In the genomic region with DNA sequence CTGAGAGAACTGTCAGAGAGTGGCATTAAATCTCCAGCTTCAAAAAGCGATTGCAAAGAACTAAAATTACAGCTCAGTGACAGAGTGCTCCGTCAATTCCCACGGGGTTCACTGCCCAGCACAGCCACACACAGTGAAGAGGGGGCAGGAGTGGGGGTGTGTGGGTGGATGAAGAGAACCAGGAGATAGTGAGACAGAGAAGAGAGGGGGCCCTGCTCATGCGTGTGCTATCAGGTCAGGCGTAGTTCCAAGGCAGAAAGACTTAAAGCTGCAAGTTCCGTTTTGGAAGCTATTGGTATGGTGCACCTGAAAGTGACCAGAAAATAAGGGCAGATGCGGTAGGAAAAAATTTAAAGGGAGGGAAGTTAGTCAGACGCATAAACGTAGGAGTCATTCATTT, we compare ENCODE assay signal across 8 mouse cellular contexts. TPM values are rescaled to one million over a fixed set of nuclear protein-coding genes. Genes with fewer than 3 reads are reported as not detected.
A peak's percentile ranks its signal among the peaks of the same experiment; 100 is the strongest.
DNase-seq lines count a peak whose midpoint lies in the region; ATAC-seq and TF ChIP-seq lines count a peak whose summit lies in the region.

No protein-coding gene starts in this region.

- H3K4me3 ChIP-seq in kidney, adult 2 months (ENCODE audit: insufficient read depth, low read depth, low read length) = peak overlapping the region; percentile 33
- H3K4me3 ChIP-seq in embryonic facial prominence, embryonic 10.5 days = peak overlapping the region; percentile 96
- peak overlapping the region; percentile 95 for H3K4me3 ChIP-seq in intestine, embryonic 16.5 days (ENCODE audit: low read length)
- H3K4me3 ChIP-seq in myocyte = peak overlapping the region; percentile 60

- H3K9me3 ChIP-seq in embryonic facial prominence, embryonic 10.5 days = no peaks in the 10 kb centered on the region
- no peaks in the 10 kb centered on the region for H3K9me3 ChIP-seq in intestine, embryonic 16.5 days (ENCODE audit: control insufficient read depth, low read length)

- no peak for TF ChIP-seq CTCF in kidney, adult 2 months (conservative IDR thresholded peaks at IDR 0.05; ENCODE audit: insufficient read depth, insufficient read length, low read depth, low read length)

- peak overlapping the region; percentile 66 for H3ac ChIP-seq in myocyte (ENCODE audit: control insufficient read depth, insufficient read length)

- no peak overlapping the region for H3K27ac ChIP-seq in kidney, adult 2 months (ENCODE audit: insufficient read depth, low read depth, low read length)
- H3K27ac ChIP-seq in embryonic facial prominence, embryonic 10.5 days (replicated peaks) = no peak overlapping the region
- H3K27ac ChIP-seq in intestine, embryonic 16.5 days (ENCODE audit: low read length) = no peak overlapping the region

- no peaks in the 10 kb centered on the region for H3K27me3 ChIP-seq in kidney, adult 2 months (replicated peaks; ENCODE audit: control insufficient read depth, insufficient read depth, low read length)
- peaks cover 15% of the 10 kb centered on the region for H3K27me3 ChIP-seq in embryonic facial prominence, embryonic 10.5 days (replicated peaks; ENCODE audit: low read depth, poor library complexity, severe bottlenecking)
- H3K27me3 ChIP-seq in intestine, embryonic 16.5 days (replicated peaks; ENCODE audit: control insufficient read depth, insufficient read depth, low read length) = no peaks in the 10 kb centered on the region
- H3K27me3 ChIP-seq in myocyte (ENCODE audit: control insufficient read depth, insufficient read depth, insufficient read length) = no peaks in the 10 kb centered on the region

- DNase-seq in kidney, adult 2 months = no peak
- no peak for DNase-seq in kidney, postnatal 25 days
- peak; percentile 13 for DNase-seq in embryonic facial prominence, embryonic 10.5 days (ENCODE audit: low spot score)
- DNase-seq in ovary, postnatal 10 days (ENCODE audit: low spot score) = no peak
- DNase-seq in left cerebral cortex, postnatal 25 days (ENCODE audit: low spot score in 2 of 2) = no peak
- DNase-seq in layer of hippocampus, postnatal 36 days = no peak

- H3K36me3 ChIP-seq in kidney, adult 2 months (ENCODE audit: control insufficient read depth, insufficient read depth, low read length) = no peaks in the 10 kb centered on the region
- H3K36me3 ChIP-seq in embryonic facial prominence, embryonic 10.5 days (replicated peaks) = no peaks in the 10 kb centered on the region
- no peaks in the 10 kb centered on the region for H3K36me3 ChIP-seq in intestine, embryonic 16.5 days (ENCODE audit: control insufficient read depth, insufficient read depth, low read length)
- H3K36me3 ChIP-seq in myocyte (ENCODE audit: control insufficient read depth, insufficient read depth) = no peaks in the 10 kb centered on the region

- 18% methylated on average over 9 of the region's 9 CpGs for WGBS in kidney, adult 2 months
- WGBS in embryonic facial prominence, embryonic 10.5 days = 57% methylated on average over 9 of the region's 9 CpGs
- WGBS in intestine, embryonic 16.5 days = 44% methylated on average over 9 of the region's 9 CpGs

- no peak for ATAC-seq in intestine, embryonic 16.5 days

- intact Hi-C loops in left cerebral cortex, postnatal 25 days (cut with DNase I) = no loop called here

- H3K79me2 ChIP-seq in myocyte (ENCODE audit: control insufficient read depth, insufficient read depth) = peaks cover 22% of the 10 kb centered on the region

- TF ChIP-seq POLR2A in kidney, adult 2 months (IDR thresholded peaks at IDR 0.05; ENCODE audit: low read depth, low read length) = no peak
- no peak for TF ChIP-seq POLR2A in myocyte (IDR thresholded peaks at IDR 0.05; ENCODE audit: insufficient read length, low read depth)

- peaks cover 14% of the 10 kb centered on the region; the same call in 1 of the 2 replicates for H3K4me1 ChIP-seq in kidney, adult 2 months (ENCODE audit: control insufficient read depth, insufficient read depth, low read length)
- H3K4me1 ChIP-seq in embryonic facial prominence, embryonic 10.5 days = peaks cover 22% of the 10 kb centered on the region
- H3K4me1 ChIP-seq in intestine, embryonic 16.5 days (ENCODE audit: control insufficient read depth, insufficient read depth, low read length) = peaks cover 12% of the 10 kb centered on the region

- peak overlapping the region; percentile 56; the same call in 1 of the 2 replicates for H3K9ac ChIP-seq in intestine, embryonic 16.5 days (ENCODE audit: low read depth, low read length)

- H3K4me2 ChIP-seq in intestine, embryonic 16.5 days (ENCODE audit: low read depth, low read length) = peak overlapping the region; percentile 84
- H3K4me2 ChIP-seq in myocyte (ENCODE audit: low read depth) = peak overlapping the region; percentile 76

TF ChIP-seq in myocyte, 11 proteins besides CTCF, POLR2A, EP300 and RAD21:
- TF ChIP-seq POLR2AphosphoS2 (IDR thresholded peaks at IDR 0.05; ENCODE audit: insufficient read length, low read depth) (no peak), CEBPB (IDR thresholded peaks at IDR 0.05; ENCODE audit: insufficient read depth, poor library complexity, severe bottlenecking) (no peak), TCF12 (IDR thresholded peaks at IDR 0.05; ENCODE audit: insufficient read depth, poor library complexity, severe bottlenecking) (no peak), MAX (IDR thresholded peaks at IDR 0.05; ENCODE audit: low read depth) (no peak), MYOG (IDR thresholded peaks at IDR 0.05; ENCODE audit: control insufficient read depth in 1 of 3, insufficient read depth in 1 of 3, insufficient read length in 2 of 3, low read depth in 2 of 3) (no peak), SRF (IDR thresholded peaks at IDR 0.05; ENCODE audit: control insufficient read depth, insufficient read length, low read depth) (no peak), REST (IDR thresholded peaks at IDR 0.05; ENCODE audit: insufficient read depth, insufficient read length) (no peak), E2F4 (IDR thresholded peaks at IDR 0.05; ENCODE audit: insufficient read depth) (no peak)

RNA-seq across cellular contexts. Expression of a gene that starts 1.7 kb away (rescaled TPM):
- polyA plus RNA-seq in kidney, adult 2 months (2012; rRNA removed) = 15.7 and 17.5 TPM in 2 replicates
- 7.8 and 8.7 TPM in 2 replicates for polyA plus RNA-seq in embryonic facial prominence, embryonic 10.5 days (2016; fragmentation: Nextera tagmentation; extraction: Ambion mirVana)
- 19.8 and 21.5 TPM in 2 replicates for polyA plus RNA-seq in intestine, embryonic 16.5 days (2015; fragmentation: Nextera tagmentation; extraction: Ambion mirVana)
- polyA plus RNA-seq in myocyte (2012; fragmentation: generic; extraction: Trizol) = 3.6 TPM
- 10 to 100 TPM; 13.1 to 14.5 TPM for total RNA-seq in left cerebral cortex, postnatal 25 days (2021)
- total RNA-seq in layer of hippocampus, postnatal 36 days (2021) = 10 to 100 TPM; 16.4 to 16.9 TPM

RNA-seq across cellular contexts. Expression of a gene that starts 29.9 kb away (rescaled TPM):
- polyA plus RNA-seq in kidney, adult 2 months (2012; rRNA removed) = not detected in 2 replicates
- polyA plus RNA-seq in embryonic facial prominence, embryonic 10.5 days (2016; fragmentation: Nextera tagmentation; extraction: Ambion mirVana) = not detected in 2 replicates
- not detected in 2 replicates for polyA plus RNA-seq in intestine, embryonic 16.5 days (2015; fragmentation: Nextera tagmentation; extraction: Ambion mirVana)
- polyA plus RNA-seq in myocyte (2012; fragmentation: generic; extraction: Trizol) = not detected
- not detected for total RNA-seq in left cerebral cortex, postnatal 25 days (2021)
- 1 to 10 TPM in 1 of 2 experiments, not detected in 1; 1.5 TPM for total RNA-seq in layer of hippocampus, postnatal 36 days (2021)

RNA-seq across cellular contexts. Expression of a gene that starts 48.5 kb away (rescaled TPM):
- polyA plus RNA-seq in kidney, adult 2 months (2012; rRNA removed) = 27.5 and 27.8 TPM in 2 replicates
- 80.7 and 87.8 TPM in 2 replicates for polyA plus RNA-seq in embryonic facial prominence, embryonic 10.5 days (2016; fragmentation: Nextera tagmentation; extraction: Ambion mirVana)
- polyA plus RNA-seq in intestine, embryonic 16.5 days (2015; fragmentation: Nextera tagmentation; extraction: Ambion mirVana) = 81.3 TPM in 2 replicates
- polyA plus RNA-seq in myocyte (2012; fragmentation: generic; extraction: Trizol) = 11.5 TPM
- total RNA-seq in left cerebral cortex, postnatal 25 days (2021) = 10 to 100 TPM; 61.6 to 62.4 TPM
- total RNA-seq in layer of hippocampus, postnatal 36 days (2021) = 10 to 100 TPM; 60.9 to 62.1 TPM

Comparison
In these comparisons a context has a peak if more than half of its experiments do, and no peak if none do; other contexts are left out.
1. H3K4me3 ChIP-seq: peak in every context shown above with its lines; median percentile 96 in embryonic facial prominence, embryonic 10.5 days; 95 in intestine, embryonic 16.5 days; 60 in myocyte; 33 in kidney, adult 2 months.